Mouse (Mus musculus) myocyte (in vitro differentiated cells): ENCODE measurements around the gene Emc3.

Experiments
- CEBPB ChIP-seq: IDR thresholded peaks from 2 replicates; pipeline ENCODE4 v1.6.1; 2011; ENCODE audit warnings: mild to moderate bottlenecking, moderate library complexity; ENCODE audit not compliant: poor library complexity, insufficient read depth, severe bottlenecking
- E2F4 ChIP-seq: IDR thresholded peaks from one replicate; pipeline ENCODE4 v1.6.1; 2011; ENCODE audit warnings: mild to moderate bottlenecking, control low read depth, moderate library complexity; ENCODE audit not compliant: insufficient read depth
- MAX ChIP-seq: IDR thresholded peaks from one replicate; pipeline ENCODE4 v1.6.1; 2011; ENCODE audit warnings: low read depth, mild to moderate bottlenecking, control low read depth
- MYOD1 ChIP-seq, 3 experiments: IDR thresholded peaks; one replicate each; pipeline ENCODE4 v1.6.1; 2011; ENCODE audit warnings: control low read depth in 2 of 3, low read depth in 2 of 3, mild to moderate bottlenecking in 2 of 3, moderate library complexity in 1 of 3; ENCODE audit not compliant: insufficient read length in 2 of 3, control insufficient read depth in 1 of 3
- MYOG ChIP-seq, 3 experiments: IDR thresholded peaks; one replicate each; pipeline ENCODE4 v1.6.1; 2011; ENCODE audit warnings: control low read depth in 2 of 3, low read depth in 2 of 3, mild to moderate bottlenecking in 2 of 3; ENCODE audit not compliant: insufficient read length in 2 of 3, control insufficient read depth in 1 of 3, insufficient read depth in 1 of 3
- POLR2A ChIP-seq: IDR thresholded peaks from one replicate; pipeline ENCODE4 v1.6.1; 2011; ENCODE audit warnings: low read depth, mild to moderate bottlenecking, control low read depth, moderate library complexity; ENCODE audit not compliant: insufficient read length
- POLR2AphosphoS2 ChIP-seq: IDR thresholded peaks from one replicate; pipeline ENCODE4 v1.6.1; 2011; ENCODE audit warnings: low read depth, control low read depth; ENCODE audit not compliant: insufficient read length
- REST ChIP-seq: IDR thresholded peaks from one replicate; pipeline ENCODE4 v1.6.1; 2011; ENCODE audit warnings: mild to moderate bottlenecking, control low read depth, moderate library complexity; ENCODE audit not compliant: insufficient read depth, insufficient read length
- SRF ChIP-seq: IDR thresholded peaks from one replicate; pipeline ENCODE4 v1.6.1; 2011; ENCODE audit warnings: low read depth; ENCODE audit not compliant: control insufficient read depth, insufficient read length
- TCF12 ChIP-seq: IDR thresholded peaks from one replicate; pipeline ENCODE4 v1.6.1; 2011; ENCODE audit warnings: mild to moderate bottlenecking, control low read depth; ENCODE audit not compliant: poor library complexity, insufficient read depth, severe bottlenecking
- TCF3 ChIP-seq: IDR thresholded peaks from one replicate; pipeline ENCODE4 v1.6.1; 2011; ENCODE audit warnings: low read depth, control low read depth; ENCODE audit not compliant: insufficient read length
- USF1 ChIP-seq: IDR thresholded peaks from one replicate; pipeline ENCODE4 v1.6.1; 2011; ENCODE audit warnings: low read depth, mild to moderate bottlenecking, control low read depth, moderate library complexity

- TF ChIP-seq MAX = no peak
- TF ChIP-seq POLR2A = no peak
- TF ChIP-seq MYOG (IDR thresholded peaks at IDR 0.05; ENCODE audit: control insufficient read depth in 1 of 3, insufficient read depth in 1 of 3, insufficient read length in 2 of 3, low read depth in 2 of 3) = no peak
- no peak for TF ChIP-seq E2F4
- TF ChIP-seq MYOD1 (IDR thresholded peaks at IDR 0.05; ENCODE audit: control insufficient read depth in 1 of 3, insufficient read length in 2 of 3, low read depth in 2 of 3) = no peak
- TF ChIP-seq POLR2AphosphoS2 = no peak
- no peak for TF ChIP-seq REST
- TF ChIP-seq USF1 = no peak
- TF ChIP-seq SRF = no peak
- TF ChIP-seq CEBPB = no peak
- no peak for TF ChIP-seq TCF12
- TF ChIP-seq TCF3 = no peak
These were observed 470 bp upstream of the Emc3 start for GRCm38 (mm10) chr6:113531840-113532404.
